Mouse (Mus musculus) heart, postnatal 0 days (tissue): ENCODE data around the gene Lpp. TPM values are rescaled to one million over a fixed set of nuclear protein-coding genes. Genes with fewer than 3 reads are reported as not detected.

Experiments used
- ATAC-seq: fragments of 200-750 bp; cut with Nextera tagmentation; 2 replicates; pipeline ENCODE4 v1.8.0; 2017; ENCODE audit warnings: low read depth, moderate number of reproducible peaks, moderate library complexity; ENCODE audit not compliant: insufficient read depth
- DNase-seq: peaks from one replicate; pipeline ENCODE4 v3.0.0-alpha.2; 2016; ENCODE audit warnings: low spot score
- H3K27ac ChIP-seq: fragments of 300-500 bp; sonication (generic); 2 replicates; pipeline ENCODE4 v1.5.1; 2014; ENCODE audit warnings: low read depth, mild to moderate bottlenecking
- H3K27me3 ChIP-seq: fragments of 300-500 bp; sonication (generic); 2 replicates; pipeline ENCODE4 v1.6.1; 2014; ENCODE audit warnings: low read length, mixed read lengths; ENCODE audit not compliant: control insufficient read depth, insufficient read depth
- H3K36me3 ChIP-seq: fragments of 300-500 bp; sonication (generic); replicated peaks from 2 replicates; pipeline ENCODE4 v1.6.1; 2014; ENCODE audit warnings: low read length, mixed read lengths; ENCODE audit not compliant: control insufficient read depth, insufficient read depth
- H3K4me1 ChIP-seq: fragments of 300-500 bp; sonication (generic); 2 replicates; pipeline ENCODE4 v1.6.1; 2014; ENCODE audit warnings: antibody characterized with exemption; ENCODE audit not compliant: control insufficient read depth, insufficient read depth
- H3K4me2 ChIP-seq: fragments of 300-500 bp; sonication (generic); 2 replicates; pipeline ENCODE4 v1.6.1; 2014; ENCODE audit warnings: low read depth, mild to moderate bottlenecking, low read length, moderate library complexity
- H3K4me3 ChIP-seq: fragments of 300-500 bp; sonication (generic); 2 replicates; pipeline ENCODE4 v1.5.1; 2014; ENCODE audit warnings: low read depth, low read length
- H3K9ac ChIP-seq: fragments of 300-500 bp; sonication (generic); replicated peaks from 2 replicates; pipeline ENCODE4 v1.6.1; 2014; ENCODE audit warnings: low read depth, low read length, mixed read lengths
- H3K9me3 ChIP-seq: fragments of 300-500 bp; sonication (generic); replicated peaks from 2 replicates; pipeline ENCODE4 v1.6.1; 2016; ENCODE audit warnings: low read length; ENCODE audit not compliant: control insufficient read depth
- CTCF ChIP-seq: IDR thresholded peaks from 2 replicates; pipeline ENCODE4 v1.5.1; 2016; ENCODE audit warnings: antibody characterized with exemption, control low read depth, low read depth
- EP300 ChIP-seq: IDR thresholded peaks from 2 replicates; pipeline ENCODE4 v1.6.1; 2016; ENCODE audit warnings: antibody characterized with exemption, low read depth
- WGBS: fragments of 180-500 bp; shearing (Covaris S2); extraction: QIAGEN DNeasy Blood & Tissue Kit; methylation state at CpG from one replicate; pipeline ENCODE4 v1.1.7; 2014; 5-methylcytosine and 5-hydroxymethylcytosine counted together
- polyA plus RNA-seq: library from polyadenylated mRNA; unstranded; fragments of >200 nt; fragmentation: Nextera tagmentation; extraction: Ambion mirVana; gene quantifications from 2 replicates; pipeline ENCODE4 v1.2.1, GENCODE M21; 2015
- total RNA-seq: library from RNA; depleted of rRNA; stranded (reverse); fragments of >200 nt; gene quantifications from 2 replicates; pipeline ENCODE4 v1.2.3, GENCODE M21; 2014; ENCODE audit warnings: low replicate concordance

Lpp gene
- total and polyA plus RNA-seq, 2 experiments from 2014 or later, result 32.1 to 77.4 TPM

DNA sequence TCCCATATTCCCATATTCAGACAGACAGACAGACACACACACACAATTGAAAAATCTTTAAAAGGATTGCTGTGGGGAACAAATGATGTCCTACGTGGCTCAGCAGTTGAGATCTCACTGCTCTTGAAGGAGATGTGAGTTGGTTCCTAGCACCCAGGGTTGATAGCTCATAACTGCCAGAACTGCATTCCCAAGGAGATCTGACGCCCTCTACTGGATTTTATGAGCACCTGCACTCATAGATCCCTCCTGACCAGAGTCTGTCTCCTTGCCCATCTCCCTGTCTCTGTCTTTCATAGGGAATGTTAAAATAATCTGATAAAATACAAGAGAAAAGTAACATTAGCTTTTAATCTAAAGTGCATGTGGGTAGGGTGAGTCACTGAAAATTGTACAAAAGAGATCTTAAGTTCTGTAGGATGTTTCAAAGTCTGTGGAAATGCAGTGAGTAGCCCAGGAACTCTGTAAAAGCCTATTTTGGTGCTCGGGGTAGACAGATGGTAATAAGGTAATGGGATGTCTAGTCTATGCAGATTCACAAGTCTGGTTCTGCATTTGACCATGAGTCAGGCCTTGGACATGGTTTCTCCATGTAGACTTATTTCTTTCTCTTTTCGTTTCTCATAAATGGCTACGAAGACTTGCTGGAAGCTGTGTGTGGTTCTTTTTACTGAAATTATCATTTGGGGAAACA lies 429.0 kb downstream of the Lpp start:
- Histone ChIP-seq H3K27ac (no peak overlapping the region), H3K4me3 (no peak overlapping the region), H3K27me3 (no peaks in the 10 kb centered on the region), H3K9ac (no peak overlapping the region), H3K4me2 (no peak overlapping the region), H3K4me1 (peaks cover 10% of the 10 kb centered on the region; the same call in 1 of the 2 replicates), H3K9me3 (no peaks in the 10 kb centered on the region), H3K36me3 (no peaks in the 10 kb centered on the region)
- 90% methylated on average over 5 of the region's 5 CpGs for WGBS
- TF ChIP-seq CTCF (no peak), EP300 (no peak)
- ATAC-seq (no peak), DNase-seq (no peak)

- no peaks in the 10 kb centered on the region for H3K27me3 ChIP-seq
- no peaks in the 10 kb centered on the region for H3K9me3 ChIP-seq
- H3K36me3 ChIP-seq, result no peaks in the 10 kb centered on the region
- H3K9ac ChIP-seq, result no peak overlapping the region
- TF ChIP-seq EP300, result no peak
- TF ChIP-seq CTCF, result no peak
- ATAC-seq (no peak), DNase-seq (no peak)
- no peak overlapping the region for H3K4me3 ChIP-seq
- H3K4me2 ChIP-seq, result no peak overlapping the region
- no peak overlapping the region for H3K27ac ChIP-seq
- 84% methylated on average over 1 of the region's 1 CpGs for WGBS
- peaks cover 10% of the 10 kb centered on the region; the same call in 1 of the 2 replicates for H3K4me1 ChIP-seq
Observed at GRCm38 (mm10) chr16:24822918-24823317, 429.6 kb downstream of the Lpp start.

- Histone ChIP-seq H3K9ac (no peak overlapping the region), H3K27ac (no peak overlapping the region), H3K4me1 (peaks cover 10% of the 10 kb centered on the region; the same call in 1 of the 2 replicates), H3K27me3 (no peaks in the 10 kb centered on the region), H3K9me3 (no peaks in the 10 kb centered on the region), H3K4me2 (no peak overlapping the region), H3K4me3 (no peak overlapping the region), H3K36me3 (no peaks in the 10 kb centered on the region)
- TF ChIP-seq EP300 (no peak), CTCF (no peak)
- DNase-seq, result no peak
- no peak for ATAC-seq
- WGBS, result 78% methylated on average over 4 of the region's 4 CpGs
Observed at GRCm38 (mm10) chr16:24826390-24826789, 433.1 kb downstream of the Lpp start.

DNA sequence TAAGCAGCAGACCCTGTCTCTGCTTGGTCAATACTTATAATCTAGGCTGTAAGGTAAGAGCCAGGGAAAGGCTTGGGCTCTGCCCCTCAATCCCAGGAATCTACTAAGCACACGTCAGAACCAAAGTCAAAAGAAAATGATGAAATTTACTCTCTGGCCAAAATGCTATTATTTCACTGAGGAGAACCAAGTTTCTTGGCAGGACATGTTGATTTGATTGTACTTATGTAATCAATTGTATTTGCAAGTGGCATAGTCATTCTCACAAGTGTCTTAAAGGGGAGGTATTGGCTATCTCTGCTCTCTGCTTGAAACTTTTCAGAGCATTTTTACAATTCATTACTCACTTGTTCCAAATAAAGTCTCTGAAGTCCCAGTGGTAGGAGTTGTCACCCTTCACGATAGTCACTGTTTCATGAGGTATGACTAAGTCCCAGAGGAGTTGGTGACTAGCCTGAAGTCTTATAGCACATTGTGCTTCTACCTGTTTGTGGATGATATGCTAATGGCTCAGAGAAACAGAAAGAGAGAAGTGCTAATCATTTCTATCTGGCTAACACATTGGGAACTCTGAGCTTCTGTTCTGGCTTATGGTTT lies 435.0 kb downstream of the Lpp start:
- H3K4me3 ChIP-seq, result no peak overlapping the region
- ATAC-seq (no peak), DNase-seq (no peak)
- 72% methylated on average over 2 of the region's 2 CpGs for WGBS
- no peak overlapping the region for H3K9ac ChIP-seq
- H3K36me3 ChIP-seq, result no peaks in the 10 kb centered on the region
- peaks cover 10% of the 10 kb centered on the region; the same call in 1 of the 2 replicates for H3K4me1 ChIP-seq
- H3K9me3 ChIP-seq, result no peaks in the 10 kb centered on the region
- H3K27ac ChIP-seq, result no peak overlapping the region
- H3K4me2 ChIP-seq, result no peak overlapping the region
- TF ChIP-seq CTCF (no peak), EP300 (no peak)
- no peaks in the 10 kb centered on the region for H3K27me3 ChIP-seq

GRCm38 (mm10) chr16:24829860-24830259 lies 436.6 kb downstream of the Lpp start:
- no peak for ATAC-seq
- Histone ChIP-seq H3K9me3 (no peaks in the 10 kb centered on the region), H3K4me3 (no peak overlapping the region), H3K36me3 (no peaks in the 10 kb centered on the region), H3K4me2 (no peak overlapping the region), H3K9ac (no peak overlapping the region), H3K4me1 (peaks cover 10% of the 10 kb centered on the region; the same call in 1 of the 2 replicates), H3K27ac (no peak overlapping the region), H3K27me3 (no peaks in the 10 kb centered on the region)
- TF ChIP-seq CTCF (no peak), EP300 (no peak)
- WGBS, result 81% methylated on average over 4 of the region's 4 CpGs
- no peak for DNase-seq

GRCm38 (mm10) chr16:24830939-24831338 lies 437.6 kb downstream of the Lpp start:
- no peaks in the 10 kb centered on the region for H3K9me3 ChIP-seq
- H3K9ac ChIP-seq, result no peak overlapping the region
- DNase-seq, result no peak
- H3K4me3 ChIP-seq, result no peak overlapping the region
- no peaks in the 10 kb centered on the region for H3K36me3 ChIP-seq
- peaks cover 11% of the 10 kb centered on the region; the same call in 1 of the 2 replicates for H3K4me1 ChIP-seq
- no peaks in the 10 kb centered on the region for H3K27me3 ChIP-seq
- H3K4me2 ChIP-seq, result no peak overlapping the region
- TF ChIP-seq CTCF (no peak), EP300 (no peak)
- 44% methylated on average over 7 of the region's 7 CpGs for WGBS
- no peak for ATAC-seq
- no peak overlapping the region for H3K27ac ChIP-seq
